Mouse (Mus musculus) CH12.LX (cell line): ENCODE measurements around the gene Elfn2. TPM values are rescaled to one million over a fixed set of nuclear protein-coding genes. Genes with fewer than 3 reads are reported as not detected.

Source experiments
- DNase-seq: peaks from one replicate; pipeline ENCODE4 v3.0.0-alpha.2; 2013; ENCODE audit errors: extremely low read depth
- H3K27ac ChIP-seq: 2 replicates; pipeline ENCODE4 v1.5.1; 2012; ENCODE audit warnings: low read depth, mild to moderate bottlenecking, control low read depth, moderate library complexity; ENCODE audit not compliant: insufficient read depth
- H3K27me3 ChIP-seq: replicated peaks from 2 replicates; pipeline ENCODE3; 2012; ENCODE audit warnings: inconsistent platforms
- H3K36me3 ChIP-seq, 2 experiments: replicated peaks in 1 of 2; 2 replicates each; pipeline versions ENCODE3 to v1.6.1; 2012; ENCODE audit warnings: inconsistent platforms in 1 of 2, low read length in 1 of 2, mild to moderate bottlenecking in 1 of 2, mixed read lengths in 1 of 2, moderate library complexity in 1 of 2; ENCODE audit not compliant: control insufficient read depth in 1 of 2, insufficient read depth in 1 of 2
- H3K4me1 ChIP-seq, 2 experiments: 2 replicates each; pipeline ENCODE4 v1.6.1; 2012; ENCODE audit warnings: inconsistent platforms in 1 of 2, moderate library complexity in 1 of 2; ENCODE audit not compliant: insufficient read depth in 2 of 2, control insufficient read depth in 1 of 2
- H3K4me2 ChIP-seq: 2 replicates; pipeline ENCODE4 v1.6.1; 2012; ENCODE audit warnings: low read depth, mild to moderate bottlenecking, control low read depth; ENCODE audit not compliant: poor library complexity, insufficient read depth, severe bottlenecking
- H3K4me3 ChIP-seq, 3 experiments: fragments of 150-350 bp in 1 of 3; sonication (generic) in 1 of 3; replicated peaks in 1 of 3; 2 replicates each; pipeline versions ENCODE3 to v1.5.1; 2011 to 2012; ENCODE audit warnings: low read depth in 2 of 3, low read length in 2 of 3, mild to moderate bottlenecking in 2 of 3, moderate library complexity in 2 of 3, control low read depth in 1 of 3, improper control_type of control experiment in 1 of 3, inconsistent platforms in 1 of 3, mixed read lengths in 1 of 3; ENCODE audit not compliant: poor library complexity in 1 of 3
- H3K79me2 ChIP-seq: replicated peaks from 2 replicates; pipeline ENCODE4 v1.6.1; 2012; ENCODE audit warnings: mild to moderate bottlenecking, moderate library complexity; ENCODE audit not compliant: control insufficient read depth, poor library complexity, insufficient read depth, severe bottlenecking; ENCODE audit errors: extremely low read depth
- H3K9ac ChIP-seq: 2 replicates; pipeline ENCODE4 v1.6.1; 2012; ENCODE audit warnings: low read depth, mild to moderate bottlenecking, control low read depth, moderate library complexity; ENCODE audit not compliant: insufficient read depth
- H3K9me3 ChIP-seq: replicated peaks from 2 replicates; pipeline ENCODE3; 2012; ENCODE audit warnings: low read length, inconsistent platforms, mixed read lengths
- BHLHE40 ChIP-seq: IDR thresholded peaks from 2 replicates; pipeline ENCODE4 v1.6.1; 2011; ENCODE audit warnings: mild to moderate bottlenecking, low read depth, low read length, improper control_type of control experiment
- CHD1 ChIP-seq: IDR thresholded peaks from 2 replicates; pipeline ENCODE4 v1.6.1; 2012; ENCODE audit warnings: low read depth, low read length, improper control_type of control experiment, inconsistent platforms
- CHD2 ChIP-seq: IDR thresholded peaks from 2 replicates; pipeline ENCODE4 v1.6.1; 2011; ENCODE audit warnings: low read length, improper control_type of control experiment
- E2F4 ChIP-seq: IDR thresholded peaks from 2 replicates; pipeline ENCODE4 v1.6.1; 2011; ENCODE audit warnings: low read depth, low read length, improper control_type of control experiment; ENCODE audit not compliant: insufficient replicate concordance
- ELF1 ChIP-seq: IDR thresholded peaks from 2 replicates; pipeline ENCODE4 v1.6.1; 2014; ENCODE audit warnings: low read depth, mild to moderate bottlenecking, inconsistent platforms, low read length, improper control_type of control experiment
- EP300 ChIP-seq: IDR thresholded peaks from 2 replicates; pipeline ENCODE4 v1.6.1; 2011; ENCODE audit warnings: low read length, improper control_type of control experiment
- JUN ChIP-seq: IDR thresholded peaks from 2 replicates; pipeline ENCODE4 v1.6.1; 2011; ENCODE audit warnings: low read depth, mild to moderate bottlenecking, low read length, improper control_type of control experiment, moderate library complexity; ENCODE audit not compliant: insufficient read depth
- MAFK ChIP-seq: IDR thresholded peaks from 2 replicates; pipeline ENCODE4 v1.6.1; 2011; ENCODE audit warnings: low read length, improper control_type of control experiment; ENCODE audit not compliant: insufficient replicate concordance
- MAX ChIP-seq: IDR thresholded peaks from 2 replicates; pipeline ENCODE4 v1.6.1; 2011; ENCODE audit warnings: low read length, improper control_type of control experiment
- MAZ ChIP-seq: IDR thresholded peaks from 2 replicates; pipeline ENCODE4 v1.6.1; 2012; ENCODE audit warnings: low read depth, mild to moderate bottlenecking, inconsistent platforms, low read length, improper control_type of control experiment, moderate library complexity
- MXI1 ChIP-seq: IDR thresholded peaks from 2 replicates; pipeline ENCODE4 v1.6.1; 2011; ENCODE audit warnings: mild to moderate bottlenecking, low read depth, low read length, improper control_type of control experiment
- MYC ChIP-seq: IDR thresholded peaks from 2 replicates; pipeline ENCODE4 v1.6.1; 2011; ENCODE audit warnings: low read depth, mild to moderate bottlenecking, improper control_type of control experiment, low read length
- NRF1 ChIP-seq: IDR thresholded peaks from 2 replicates; pipeline ENCODE4 v1.6.1; 2014; ENCODE audit warnings: low read depth, mild to moderate bottlenecking, inconsistent platforms, low read length, improper control_type of control experiment, moderate library complexity
- RAD21 ChIP-seq: IDR thresholded peaks from 2 replicates; pipeline ENCODE4 v1.6.1; 2011; ENCODE audit warnings: low read depth, mild to moderate bottlenecking, low read length, improper control_type of control experiment, moderate library complexity
- RCOR1 ChIP-seq: conservative IDR thresholded peaks from 2 replicates; pipeline ENCODE4 v1.6.1; 2012; ENCODE audit warnings: low read depth, mild to moderate bottlenecking, inconsistent platforms, low read length, improper control_type of control experiment
- TBP ChIP-seq: conservative IDR thresholded peaks from 2 replicates; pipeline ENCODE4 v1.6.1; 2011; ENCODE audit warnings: low read depth, low read length, improper control_type of control experiment
- TCF12 ChIP-seq: IDR thresholded peaks from 2 replicates; pipeline ENCODE4 v1.6.1; 2014; ENCODE audit warnings: low read depth, mild to moderate bottlenecking, inconsistent platforms, low read length, improper control_type of control experiment
- UBTF ChIP-seq: IDR thresholded peaks from 2 replicates; pipeline ENCODE4 v1.6.1; 2012; ENCODE audit warnings: low read depth, mild to moderate bottlenecking, inconsistent platforms, low read length, improper control_type of control experiment, moderate library complexity
- USF2 ChIP-seq: conservative IDR thresholded peaks from 2 replicates; pipeline ENCODE4 v1.6.1; 2011; ENCODE audit warnings: low read depth, low read length, improper control_type of control experiment
- ZC3H11A ChIP-seq: IDR thresholded peaks from 2 replicates; pipeline ENCODE4 v1.6.1; 2012; ENCODE audit warnings: low read depth, mild to moderate bottlenecking, inconsistent platforms, low read length, improper control_type of control experiment
- ZKSCAN1 ChIP-seq: IDR thresholded peaks from 2 replicates; pipeline ENCODE4 v1.6.1; 2012; ENCODE audit warnings: low read depth, inconsistent platforms, low read length, improper control_type of control experiment, borderline replicate concordance
- ZMIZ1 ChIP-seq: IDR thresholded peaks from 2 replicates; pipeline ENCODE4 v1.6.1; 2012; ENCODE audit warnings: low read depth, mild to moderate bottlenecking, inconsistent platforms, low read length, improper control_type of control experiment
- dilution Hi-C: fragments of 300-500 bp; cut with MboI; formaldehyde crosslinking; loops from 2 replicates; pipeline ENCODE4 v1.14.3; 2020; ENCODE audit warnings: low sequenced_read_pairs; ENCODE audit not compliant: extremely low pct_unique_long_range_greater_than_20kb, extremely low pct_ligation_motif_present
- in situ Hi-C: fragments of 300-500 bp; cut with MboI; formaldehyde crosslinking; loops from 3 replicates; pipeline ENCODE4 v1.14.3; 2019; ENCODE audit warnings: low sequenced_read_pairs, low pct_ligation_motif_present, low pct_unique_long_range_greater_than_20kb, mixed read lengths
- polyA plus RNA-seq: library from polyadenylated mRNA; unstranded; fragments of >175 nt; gene quantifications from 2 replicates; pipeline ENCODE4 v1.2.1, GENCODE M21; 2012; ENCODE audit warnings: low read depth; ENCODE audit not compliant: insufficient read length
- total RNA-seq, 2 experiments: library from RNA; depleted of rRNA; stranded (reverse); fragments of 300-350 nt in 1 of 2; fragments of >200 nt in 1 of 2; gene quantifications; 2 replicates each; pipeline ENCODE4 v1.2.3; 2012 to 2014

Elfn2 gene
- total and polyA plus RNA-seq, 3 experiments, result 0.06 TPM; not detected in 2

DNA sequence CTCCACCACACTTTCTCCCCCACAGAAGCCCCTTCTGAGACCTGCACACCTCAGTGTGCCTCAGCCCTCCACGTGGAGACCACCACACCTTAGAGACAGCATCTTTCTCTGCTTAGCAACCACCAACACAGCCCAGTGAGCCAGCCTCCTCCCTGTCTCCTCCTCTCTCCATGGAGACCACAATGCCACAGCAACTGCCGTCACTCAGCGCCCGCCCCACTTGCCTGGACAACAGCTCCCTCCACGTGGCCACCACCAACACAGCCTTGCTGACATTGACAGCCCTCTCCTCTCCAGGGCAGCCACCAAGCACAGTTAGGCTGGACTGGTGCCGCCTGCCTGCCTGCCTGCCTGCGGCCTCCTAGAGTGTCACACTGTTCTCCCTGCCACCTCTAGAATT is 8.8 kb downstream of the Elfn2 start:
- dilution Hi-C loops, result no loop called here
- Histone ChIP-seq H3K79me2 (no peaks in the 10 kb centered on the region), H3K27ac (no peak overlapping the region), H3K9me3 (no peaks in the 10 kb centered on the region), H3K9ac (no peak overlapping the region), H3K4me2 (no peak overlapping the region), H3K4me1 (peaks cover 7 to 16% of the 10 kb centered on the region in 2 experiments), H3K36me3 (no peaks in the 10 kb centered on the region), H3K4me3 (no peak overlapping the region), H3K27me3 (peaks cover 96% of the 10 kb centered on the region)
- TF ChIP-seq CHD1 (no peak), RCOR1 (no peak), MAZ (no peak), MAFK (no peak), ZC3H11A (no peak), MXI1 (no peak), NRF1 (no peak), RAD21 (no peak), EP300 (no peak), TCF12 (no peak), BHLHE40 (no peak), ZMIZ1 (no peak), MAX (no peak)
- in situ Hi-C loops, result no loop called here
- DNase-seq, result no peak

DNA sequence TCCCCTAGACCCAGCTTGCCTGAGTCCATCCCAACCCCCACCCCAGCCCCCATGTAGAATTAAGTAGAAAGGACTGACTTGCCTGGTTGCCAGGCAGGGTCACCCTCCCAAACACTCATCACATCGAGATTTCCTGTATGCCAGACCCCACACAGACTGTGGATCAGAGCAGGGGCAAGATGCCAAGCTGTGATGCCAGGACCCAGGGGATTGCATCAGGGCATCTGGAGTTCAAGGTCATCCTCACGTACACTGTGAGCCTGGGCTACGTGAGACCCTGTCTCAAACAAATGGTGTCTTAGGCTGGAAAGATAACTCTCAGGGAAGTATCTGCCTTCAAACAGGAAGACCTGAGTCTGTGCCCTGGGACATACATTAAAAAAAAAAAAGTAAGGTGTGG is 11.9 kb downstream of the Elfn2 start:
- H3K4me2 ChIP-seq, result no peak overlapping the region
- dilution Hi-C loops, result no loop called here
- DNase-seq, result no peak
- no peak overlapping the region for H3K4me3 ChIP-seq
- no peaks in the 10 kb centered on the region for H3K9me3 ChIP-seq
- H3K36me3 ChIP-seq, result no peaks in the 10 kb centered on the region
- in situ Hi-C loops, result no loop called here
- peaks cover 92% of the 10 kb centered on the region for H3K27me3 ChIP-seq
- no peaks in the 10 kb centered on the region for H3K79me2 ChIP-seq
- H3K27ac ChIP-seq, result no peak overlapping the region
- TF ChIP-seq RCOR1 (no peak), USF2 (no peak), ZKSCAN1 (no peak), NRF1 (no peak), UBTF (no peak), MAFK (no peak), ZMIZ1 (no peak), JUN (no peak), MAZ (no peak), ELF1 (no peak), TBP (no peak), E2F4 (no peak), CHD2 (no peak), CHD1 (no peak), MYC (no peak), TCF12 (no peak), MXI1 (no peak), RAD21 (no peak)
- no peak overlapping the region for H3K9ac ChIP-seq
- no peaks in the 10 kb centered on the region for H3K4me1 ChIP-seq
